Mouse (Mus musculus) midbrain, embryonic 14.5 days (tissue): ENCODE measurements at regions not wholly inside any gene's neighbourhood (a gene's known extent, or its start where the extent isn't known, plus 50 kb on each side); places are given as distances from the start of the nearest gene placed in this dataset.

Experiments used
- ATAC-seq: fragments of 200-750 bp; cut with Nextera tagmentation; 2 replicates; pipeline ENCODE4 v1.8.0; 2017; ENCODE audit warnings: moderate number of reproducible peaks, moderate library complexity; ENCODE audit not compliant: low FRiP score, low TSS enrichment
- DNase-seq: peaks from one replicate; pipeline ENCODE4 v3.0.0-alpha.2; 2015
- H3K27ac ChIP-seq: fragments of 300-500 bp; sonication (generic); replicated peaks from 2 replicates; pipeline ENCODE4 v1.5.1; 2014; ENCODE audit warnings: mild to moderate bottlenecking, low read depth, low read length, moderate library complexity
- H3K27me3 ChIP-seq: fragments of 300-500 bp; sonication (generic); 2 replicates; pipeline ENCODE4 v1.6.1; 2014; ENCODE audit warnings: low read length, control low read depth, mixed read lengths; ENCODE audit not compliant: control insufficient read depth, insufficient read depth
- H3K36me3 ChIP-seq: fragments of 300-500 bp; sonication (generic); 2 replicates; pipeline ENCODE4 v1.6.1; 2014; ENCODE audit warnings: low read length, control low read depth; ENCODE audit not compliant: control insufficient read depth, insufficient read depth
- H3K4me1 ChIP-seq: fragments of 300-500 bp; sonication (generic); 2 replicates; pipeline ENCODE4 v1.6.1; 2014; ENCODE audit warnings: mild to moderate bottlenecking, antibody characterized with exemption, low read length, control low read depth; ENCODE audit not compliant: control insufficient read depth, insufficient read depth
- H3K4me2 ChIP-seq: fragments of 300-500 bp; sonication (generic); 2 replicates; pipeline ENCODE4 v1.6.1; 2014; ENCODE audit warnings: mild to moderate bottlenecking, low read length, moderate library complexity
- H3K4me3 ChIP-seq: fragments of 300-500 bp; sonication (generic); replicated peaks from 2 replicates; pipeline ENCODE4 v1.5.1; 2014; ENCODE audit warnings: low read depth, low read length
- H3K9ac ChIP-seq: fragments of 300-500 bp; sonication (generic); replicated peaks from 2 replicates; pipeline ENCODE4 v1.6.1; 2014; ENCODE audit warnings: mild to moderate bottlenecking, low read length, moderate library complexity
- H3K9me3 ChIP-seq: fragments of 300-500 bp; sonication (generic); 2 replicates; pipeline ENCODE4 v1.6.1; 2016; ENCODE audit warnings: low read length, control low read depth, mixed read lengths; ENCODE audit not compliant: control insufficient read depth
- WGBS: fragments of 180-500 bp; shearing (Covaris S2); extraction: QIAGEN DNeasy Blood & Tissue Kit; methylation state at CpG from one replicate; pipeline ENCODE4 v1.1.7; 2014; 5-methylcytosine and 5-hydroxymethylcytosine counted together

- Histone ChIP-seq H3K9me3 (no peaks in the 10 kb centered on the region), H3K9ac (no peak overlapping the region), H3K27me3 (no peaks in the 10 kb centered on the region), H3K4me1 (no peaks in the 10 kb centered on the region), H3K4me2 (no peak overlapping the region), H3K27ac (no peak overlapping the region), H3K4me3 (no peak overlapping the region), H3K36me3 (no peaks in the 10 kb centered on the region)
- ATAC-seq, result no peak
- no peak for DNase-seq
- WGBS, result 85% methylated on average over 2 of the region's 2 CpGs
Observed at GRCm38 (mm10) chr15:47289691-47290090, 6595.0 kb upstream of the Gm7489 start.

DNA sequence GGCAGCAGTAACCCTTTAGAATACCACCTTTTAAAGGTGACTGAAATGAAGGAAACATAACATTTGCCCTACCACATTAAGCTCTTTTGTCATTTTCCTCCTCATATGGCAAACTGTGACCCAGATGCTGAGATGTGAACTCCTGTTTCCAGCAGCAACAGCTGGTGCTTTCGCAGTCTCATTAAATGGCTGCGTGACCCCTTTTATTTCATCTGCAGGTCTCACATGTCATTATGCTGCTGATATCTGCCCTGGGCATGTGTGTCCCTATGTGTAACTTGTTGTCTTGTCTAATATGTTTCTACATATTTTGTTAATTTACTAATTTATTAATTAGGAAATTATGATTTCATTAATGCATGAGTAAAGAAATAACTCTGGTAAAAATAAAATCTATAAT, 6584.9 kb upstream of the Gm7489 start:
- ATAC-seq (peak; percentile 55; the same call in 1 of the 2 replicates), DNase-seq (peak; percentile 31)
- H3K4me3 ChIP-seq, result no peak overlapping the region
- no peak overlapping the region for H3K9ac ChIP-seq
- no peaks in the 10 kb centered on the region for H3K9me3 ChIP-seq
- H3K4me1 ChIP-seq, result no peaks in the 10 kb centered on the region
- no peaks in the 10 kb centered on the region for H3K27me3 ChIP-seq
- WGBS, result 80% methylated on average over 2 of the region's 2 CpGs
- H3K27ac ChIP-seq, result no peak overlapping the region
- H3K4me2 ChIP-seq, result no peak overlapping the region
- no peaks in the 10 kb centered on the region for H3K36me3 ChIP-seq

GRCm38 (mm10) chr15:47330505-47330904, 6554.2 kb upstream of the Gm7489 start:
- WGBS, result 71% methylated on average over 1 of the region's 1 CpGs
- Histone ChIP-seq H3K4me2 (no peak overlapping the region), H3K4me1 (no peaks in the 10 kb centered on the region), H3K4me3 (no peak overlapping the region), H3K9ac (no peak overlapping the region), H3K27ac (no peak overlapping the region), H3K27me3 (no peaks in the 10 kb centered on the region), H3K36me3 (no peaks in the 10 kb centered on the region), H3K9me3 (no peaks in the 10 kb centered on the region)
- peak; percentile 11 for DNase-seq
- no peak for ATAC-seq
